Mouse (Mus musculus) testis, adult 2 months (tissue): ENCODE measurements at regions not wholly inside any gene's neighbourhood (a gene's known extent, or its start where the extent isn't known, plus 50 kb on each side); places are given as distances from the start of the nearest gene placed in this dataset.

Experiments
- H3K27ac ChIP-seq: fragments of 200-500 bp; 2 replicates; pipeline ENCODE4 v1.5.1; 2012; ENCODE audit warnings: low read depth, low read length; ENCODE audit not compliant: control insufficient read depth, insufficient read depth
- H3K27me3 ChIP-seq: fragments of 200-500 bp; 2 replicates; pipeline ENCODE4 v1.6.1; 2012; ENCODE audit warnings: mild to moderate bottlenecking, low read length, moderate library complexity; ENCODE audit not compliant: control insufficient read depth, insufficient read depth
- H3K36me3 ChIP-seq: fragments of 200-500 bp; 2 replicates; pipeline ENCODE4 v1.6.1; 2012; ENCODE audit warnings: mild to moderate bottlenecking, low read length; ENCODE audit not compliant: control insufficient read depth, insufficient read depth
- H3K4me1 ChIP-seq: fragments of 200-500 bp; 2 replicates; pipeline ENCODE4 v1.6.1; 2012; ENCODE audit warnings: low read length; ENCODE audit not compliant: control insufficient read depth, insufficient read depth
- H3K4me3 ChIP-seq: fragments of 200-500 bp; 2 replicates; pipeline ENCODE4 v1.5.1; 2012; ENCODE audit warnings: low read depth, mild to moderate bottlenecking, low read length, moderate library complexity, mixed read lengths; ENCODE audit not compliant: control insufficient read depth
- CTCF ChIP-seq: fragments of 200-500 bp; IDR thresholded peaks from 2 replicates; pipeline ENCODE4 v1.5.1; 2012; ENCODE audit warnings: low read depth, mild to moderate bottlenecking, inconsistent platforms, low read length, moderate library complexity; ENCODE audit not compliant: control insufficient read depth, insufficient read depth, insufficient replicate concordance
- POLR2A ChIP-seq: fragments of 200-500 bp; IDR thresholded peaks from 2 replicates; pipeline ENCODE4 v1.6.1; 2012; ENCODE audit warnings: low read depth, mild to moderate bottlenecking, inconsistent platforms, low read length, moderate library complexity; ENCODE audit not compliant: control insufficient read depth

- no peak for TF ChIP-seq POLR2A
- TF ChIP-seq CTCF: no peak
- Histone ChIP-seq H3K4me1 (no peaks in the 10 kb centered on the region), H3K4me3 (no peak overlapping the region), H3K27me3 (no peaks in the 10 kb centered on the region), H3K36me3 (no peaks in the 10 kb centered on the region), H3K27ac (no peak overlapping the region)
Measured at GRCm38 (mm10) chr8:92071305-92072253, 269.7 kb upstream of the Irx3 start.

- Histone ChIP-seq H3K27ac (no peak overlapping the region), H3K4me3 (no peak overlapping the region), H3K27me3 (no peaks in the 10 kb centered on the region), H3K4me1 (no peaks in the 10 kb centered on the region), H3K36me3 (no peaks in the 10 kb centered on the region)
- TF ChIP-seq POLR2A: no peak
- no peak for TF ChIP-seq CTCF
Measured at GRCm38 (mm10) chr8:92070704-92071103, 268.8 kb upstream of the Irx3 start.

- Histone ChIP-seq H3K36me3 (no peaks in the 10 kb centered on the region), H3K4me3 (no peak overlapping the region), H3K27ac (no peak overlapping the region), H3K4me1 (no peaks in the 10 kb centered on the region), H3K27me3 (no peaks in the 10 kb centered on the region)
- TF ChIP-seq CTCF: no peak
- no peak for TF ChIP-seq POLR2A
Measured at GRCm38 (mm10) chr8:92066435-92066834, 264.6 kb upstream of the Irx3 start.

- Histone ChIP-seq H3K4me1 (no peaks in the 10 kb centered on the region), H3K27ac (no peak overlapping the region), H3K36me3 (no peaks in the 10 kb centered on the region), H3K4me3 (no peak overlapping the region), H3K27me3 (no peaks in the 10 kb centered on the region)
- TF ChIP-seq CTCF (no peak), POLR2A (no peak)
Measured at GRCm38 (mm10) chr8:92065554-92066239, 263.8 kb upstream of the Irx3 start.

- H3K4me1 ChIP-seq: no peaks in the 10 kb centered on the region
- TF ChIP-seq CTCF (no peak), POLR2A (no peak)
- no peaks in the 10 kb centered on the region for H3K36me3 ChIP-seq
- H3K4me3 ChIP-seq: no peak overlapping the region
- no peak overlapping the region for H3K27ac ChIP-seq
- no peaks in the 10 kb centered on the region for H3K27me3 ChIP-seq
Measured at GRCm38 (mm10) chr8:92064971-92065370, 263.1 kb upstream of the Irx3 start.

- Histone ChIP-seq H3K4me1 (no peaks in the 10 kb centered on the region), H3K27me3 (no peaks in the 10 kb centered on the region), H3K4me3 (no peak overlapping the region), H3K36me3 (no peaks in the 10 kb centered on the region), H3K27ac (no peak overlapping the region)
- TF ChIP-seq CTCF: no peak
- no peak for TF ChIP-seq POLR2A
Measured at GRCm38 (mm10) chr8:92064175-92064821, 262.4 kb upstream of the Irx3 start.

- no peak overlapping the region for H3K27ac ChIP-seq
- H3K27me3 ChIP-seq: no peaks in the 10 kb centered on the region
- no peak overlapping the region for H3K4me3 ChIP-seq
- H3K4me1 ChIP-seq: no peaks in the 10 kb centered on the region
- peak; percentile 47; the same call in 1 of the 2 replicates for TF ChIP-seq CTCF
- no peak for TF ChIP-seq POLR2A
- H3K36me3 ChIP-seq: no peaks in the 10 kb centered on the region
Measured at GRCm38 (mm10) chr8:92063333-92063732, 261.5 kb upstream of the Irx3 start.
